Mouse (Mus musculus) MEL-GATA-1-ER (cell line): ENCODE results near the gene Ilf2.

Experiments used
- DNase-seq: peaks from one replicate; pipeline ENCODE4 v3.0.0-alpha.2; 2012; ENCODE audit warnings: low read depth; ENCODE audit errors: extremely low read depth

Ilf2 gene

GRCm38 (mm10) chr3:90475831-90476611, at the start of gene Ilf2:
Gene Ilf2, plus strand, starts transcription at chr3:90476126.
- DNase-seq, result peak; percentile 98

GRCm38 (mm10) chr3:90427574-90427973, 48.4 kb upstream of the Ilf2 start:
- DNase-seq, result no peak

GRCm38 (mm10) chr3:90428186-90428585, 47.7 kb upstream of the Ilf2 start:
- DNase-seq, result no peak

GRCm38 (mm10) chr3:90429576-90429975, 46.4 kb upstream of the Ilf2 start:
- DNase-seq, result peak; percentile 44

- no peak for DNase-seq
Measured at GRCm38 (mm10) chr3:90432348-90432747, 43.6 kb upstream of the Ilf2 start.

GRCm38 (mm10) chr3:90432811-90433219, 43.1 kb upstream of the Ilf2 start:
- DNase-seq, result peak; percentile 47

GRCm38 (mm10) chr3:90433381-90434020, 42.4 kb upstream of the Ilf2 start, which contains the start of gene Ints3:
Gene Ints3, minus strand, starts transcription at chr3:90433622.
- peak; percentile 100 for DNase-seq

- DNase-seq, result peak; percentile 62
Measured at GRCm38 (mm10) chr3:90434073-90434730, 41.7 kb upstream of the Ilf2 start.

- DNase-seq, result no peak
Measured at GRCm38 (mm10) chr3:90437131-90437530, 38.8 kb upstream of the Ilf2 start.

GRCm38 (mm10) chr3:90440756-90441155, 35.2 kb upstream of the Ilf2 start:
- DNase-seq, result no peak

GRCm38 (mm10) chr3:90443977-90444376, 31.9 kb upstream of the Ilf2 start:
- no peak for DNase-seq

- DNase-seq, result no peak
Measured at GRCm38 (mm10) chr3:90445417-90446200, 30.3 kb upstream of the Ilf2 start.

- DNase-seq, result no peak
Measured at GRCm38 (mm10) chr3:90446389-90447122, 29.4 kb upstream of the Ilf2 start.

- DNase-seq, result no peak
Measured at GRCm38 (mm10) chr3:90447123-90447494, 28.8 kb upstream of the Ilf2 start.

GRCm38 (mm10) chr3:90448626-90449025, 27.3 kb upstream of the Ilf2 start:
- no peak for DNase-seq

GRCm38 (mm10) chr3:90450874-90451273, 25.1 kb upstream of the Ilf2 start:
- no peak for DNase-seq

GRCm38 (mm10) chr3:90451396-90452095, 24.4 kb upstream of the Ilf2 start:
- no peak for DNase-seq

- no peak for DNase-seq
Measured at GRCm38 (mm10) chr3:90454931-90455330, 21.0 kb upstream of the Ilf2 start.

GRCm38 (mm10) chr3:90459727-90460126, 16.2 kb upstream of the Ilf2 start:
- no peak for DNase-seq

- no peak for DNase-seq
Measured at GRCm38 (mm10) chr3:90460315-90460714, 15.6 kb upstream of the Ilf2 start.
